Mouse (Mus musculus): ENCODE measurements around the gene Irf2bpl. TPM values are rescaled to one million over a fixed set of nuclear protein-coding genes. Genes with fewer than 3 reads are reported as not detected.

Gene Irf2bpl
- polyA plus RNA-seq, 1 experiment from 2014 or later = 2.8 TPM

GRCm38 (mm10) chr12:86896921-86897512, 12.4 kb upstream of the Irf2bpl start:
- WGBS (ENCODE audit: insufficient replicate concordance) = 19% methylated on average over 7 of the region's 7 CpGs
- H3K9me3 ChIP-seq (replicated peaks) = no peaks in the 10 kb centered on the region
- H3K4me3 ChIP-seq (replicated peaks) = no peak overlapping the region
- H3K36me3 ChIP-seq (replicated peaks) = no peaks in the 10 kb centered on the region
- H3K4me1 ChIP-seq (replicated peaks) = peaks cover 72% of the 10 kb centered on the region
- peak overlapping the region; percentile 13; the same call in 1 of the 2 replicates for H3K9ac ChIP-seq
- ATAC-seq (ENCODE audit: insufficient read depth) = no peak
- H3K27ac ChIP-seq (replicated peaks) = peak overlapping the region; percentile 46
- H3K4me2 ChIP-seq = no peak overlapping the region
- peaks cover 3% of the 10 kb centered on the region for H3K27me3 ChIP-seq

- Histone ChIP-seq H3K4me3 (replicated peaks) (no peak overlapping the region), H3K4me2 (no peak overlapping the region; the same call in 1 of the 2 replicates), H3K9me3 (replicated peaks) (no peaks in the 10 kb centered on the region), H3K9ac (0 out of 2 replicates have a peak overlapping the region, but pooled peaks have one; percentile 13), H3K4me1 (replicated peaks) (peaks cover 78% of the 10 kb centered on the region), H3K27ac (replicated peaks) (peak overlapping the region; percentile 38), H3K27me3 (peaks cover 9% of the 10 kb centered on the region), H3K36me3 (replicated peaks) (no peaks in the 10 kb centered on the region)
- WGBS (ENCODE audit: insufficient replicate concordance) = 41% methylated on average over 7 of the region's 7 CpGs
- no peak for ATAC-seq (ENCODE audit: insufficient read depth)
These were observed 11.9 kb upstream of the Irf2bpl start for GRCm38 (mm10) chr12:86896441-86896890.

GRCm38 (mm10) chr12:86895703-86896409, 11.3 kb upstream of the Irf2bpl start:
- no peaks in the 10 kb centered on the region for H3K36me3 ChIP-seq (replicated peaks)

GRCm38 (mm10) chr12:86894841-86895428, 10.3 kb upstream of the Irf2bpl start:
- peak overlapping the region; percentile 84 for H3K4me2 ChIP-seq
- WGBS (ENCODE audit: insufficient replicate concordance) = 3% methylated on average over 12 of the region's 12 CpGs
- H3K9me3 ChIP-seq (replicated peaks) = no peaks in the 10 kb centered on the region
- H3K36me3 ChIP-seq (replicated peaks) = no peaks in the 10 kb centered on the region
- H3K4me1 ChIP-seq (replicated peaks) = peaks cover 91% of the 10 kb centered on the region
- peaks cover 23% of the 10 kb centered on the region for H3K27me3 ChIP-seq
- peak overlapping the region; percentile 89 for H3K27ac ChIP-seq (replicated peaks)
- H3K4me3 ChIP-seq (replicated peaks) = peak overlapping the region; percentile 57
- peak overlapping the region; percentile 57 for H3K9ac ChIP-seq
- no peak; the same call in 1 of the 2 replicates for ATAC-seq (ENCODE audit: insufficient read depth)

More at GRCm38 (mm10) chr12:86895703-86896409, 11.3 kb upstream of the Irf2bpl start:
- Histone ChIP-seq H3K27ac (replicated peaks) (peak overlapping the region; percentile 89; the same call in 1 of the 2 replicates), H3K9me3 (replicated peaks) (no peaks in the 10 kb centered on the region), H3K27me3 (peaks cover 14% of the 10 kb centered on the region), H3K4me2 (no peak overlapping the region), H3K4me3 (replicated peaks) (no peak overlapping the region), H3K4me1 (replicated peaks) (peaks cover 82% of the 10 kb centered on the region), H3K9ac (no peak overlapping the region)
- no peak for ATAC-seq (ENCODE audit: insufficient read depth)
- 52% methylated on average over 3 of the region's 4 CpGs for WGBS (ENCODE audit: insufficient replicate concordance)

GRCm38 (mm10) chr12:86894184-86894839, 9.7 kb upstream of the Irf2bpl start:
- peak overlapping the region; percentile 57 for H3K4me3 ChIP-seq (replicated peaks)
- WGBS (ENCODE audit: insufficient replicate concordance) = 2% methylated on average over 22 of the region's 26 CpGs

GRCm38 (mm10) chr12:86893326-86894183, 9.0 kb upstream of the Irf2bpl start:
- Histone ChIP-seq H3K4me3 (replicated peaks) (peak overlapping the region; percentile 57), H3K4me2 (peak overlapping the region; percentile 84), H3K27ac (replicated peaks) (peak overlapping the region; percentile 89), H3K36me3 (replicated peaks) (no peaks in the 10 kb centered on the region), H3K9ac (peak overlapping the region; percentile 52), H3K9me3 (replicated peaks) (no peaks in the 10 kb centered on the region), H3K27me3 (peaks cover 37% of the 10 kb centered on the region), H3K4me1 (replicated peaks) (peaks cover 93% of the 10 kb centered on the region)
- peak; percentile 20; the same call in 1 of the 2 replicates for ATAC-seq (ENCODE audit: insufficient read depth)
- WGBS (ENCODE audit: insufficient replicate concordance) = 4% methylated on average over 20 of the region's 20 CpGs

More at GRCm38 (mm10) chr12:86894184-86894839, 9.7 kb upstream of the Irf2bpl start:
- Histone ChIP-seq H3K27me3 (peaks cover 29% of the 10 kb centered on the region), H3K4me1 (replicated peaks) (peaks cover 92% of the 10 kb centered on the region), H3K4me2 (peak overlapping the region; percentile 84), H3K9ac (peak overlapping the region; percentile 57), H3K9me3 (replicated peaks) (no peaks in the 10 kb centered on the region), H3K27ac (replicated peaks) (peak overlapping the region; percentile 89), H3K36me3 (replicated peaks) (no peaks in the 10 kb centered on the region)
- ATAC-seq (ENCODE audit: insufficient read depth) = peak; percentile 86

GRCm38 (mm10) chr12:86892711-86893311, 8.2 kb upstream of the Irf2bpl start:
- no peak for ATAC-seq (ENCODE audit: insufficient read depth)
- Histone ChIP-seq H3K4me1 (replicated peaks) (peaks cover 90% of the 10 kb centered on the region), H3K27ac (replicated peaks) (peak overlapping the region; percentile 89), H3K9ac (no peak overlapping the region; the same call in 1 of the 2 replicates), H3K9me3 (replicated peaks) (no peaks in the 10 kb centered on the region), H3K4me3 (replicated peaks) (peak overlapping the region; percentile 57), H3K36me3 (replicated peaks) (no peaks in the 10 kb centered on the region), H3K4me2 (peak overlapping the region; percentile 84), H3K27me3 (peaks cover 44% of the 10 kb centered on the region)
- WGBS (ENCODE audit: insufficient replicate concordance) = 6% methylated on average over 18 of the region's 18 CpGs

- peak overlapping the region; percentile 57 for H3K4me3 ChIP-seq (replicated peaks)
- peak overlapping the region; percentile 89 for H3K27ac ChIP-seq (replicated peaks)
- H3K4me2 ChIP-seq = peak overlapping the region; percentile 84
- 0 out of 2 replicates have a peak, but pooled peaks have one; percentile 1 for ATAC-seq (ENCODE audit: insufficient read depth)
- H3K4me1 ChIP-seq (replicated peaks) = peaks cover 86% of the 10 kb centered on the region
- WGBS (ENCODE audit: insufficient replicate concordance) = 4% methylated on average over 37 of the region's 37 CpGs
- peaks cover 52% of the 10 kb centered on the region for H3K27me3 ChIP-seq
- peak overlapping the region; percentile 47 for H3K9ac ChIP-seq
- no peaks in the 10 kb centered on the region for H3K9me3 ChIP-seq (replicated peaks)
- no peaks in the 10 kb centered on the region for H3K36me3 ChIP-seq (replicated peaks)
These were observed 7.4 kb upstream of the Irf2bpl start for GRCm38 (mm10) chr12:86891786-86892702.

- WGBS (ENCODE audit: insufficient replicate concordance) = 25% methylated on average over 11 of the region's 11 CpGs
- no peaks in the 10 kb centered on the region for H3K9me3 ChIP-seq (replicated peaks)
- no peaks in the 10 kb centered on the region for H3K36me3 ChIP-seq (replicated peaks)
- H3K4me1 ChIP-seq (replicated peaks) = peaks cover 87% of the 10 kb centered on the region
- no peak for ATAC-seq (ENCODE audit: insufficient read depth)
- H3K4me3 ChIP-seq (replicated peaks) = peak overlapping the region; percentile 57
- peak overlapping the region; percentile 89 for H3K27ac ChIP-seq (replicated peaks)
- H3K9ac ChIP-seq = 0 out of 2 replicates have a peak overlapping the region, but pooled peaks have one; percentile 47
- H3K4me2 ChIP-seq = peak overlapping the region; percentile 84
- H3K27me3 ChIP-seq = peaks cover 58% of the 10 kb centered on the region
These were observed 6.8 kb upstream of the Irf2bpl start for GRCm38 (mm10) chr12:86891454-86891785.
